Mouse (Mus musculus): ENCODE data around the gene Lrfn2.

DNA sequence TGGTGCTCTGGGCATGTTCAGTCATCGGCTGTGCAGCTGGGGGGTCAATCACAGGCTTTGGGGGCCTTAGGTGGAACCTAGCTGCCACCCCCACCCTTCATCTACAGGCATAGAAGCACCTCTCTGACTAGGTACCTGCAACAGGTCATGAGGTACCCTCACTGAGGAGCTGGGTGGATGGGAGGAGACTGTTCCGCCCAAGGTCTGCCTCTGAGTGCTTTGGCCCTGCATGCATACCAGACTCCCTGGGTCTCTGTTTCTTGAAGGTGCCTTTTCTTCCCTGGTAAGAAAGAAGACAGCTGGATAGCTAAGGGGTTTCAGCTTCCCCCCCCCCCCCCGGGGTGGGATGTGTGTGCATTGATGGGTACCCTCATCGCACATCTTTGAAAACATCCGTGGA is 98.7 kb downstream of the Lrfn2 start:
- TF ChIP-seq CTCF (IDR thresholded peaks at IDR 0.05; ENCODE audit: low read depth, low read length) = no peak
- TF ChIP-seq POLR2A (IDR thresholded peaks at IDR 0.05; ENCODE audit: insufficient read depth, low read length) = no peak
- no peak for TF ChIP-seq EP300 (IDR thresholded peaks at IDR 0.05; ENCODE audit: insufficient read depth, low read depth, low read length)
